Mouse (Mus musculus): ENCODE data around the gene Prss42. TPM values are rescaled to one million over a fixed set of nuclear protein-coding genes. Genes with fewer than 3 reads are reported as not detected.

Gene Prss42
- polyA plus RNA-seq, 1 experiment from 2014 or later = not detected

GRCm38 (mm10) chr9:110772336-110772735 lies 25.6 kb upstream of the Prss42 start:
- H3K9ac ChIP-seq = no peak overlapping the region
- 88% methylated on average over 10 of the region's 10 CpGs for WGBS

GRCm38 (mm10) chr9:110774403-110775268 lies 23.3 kb upstream of the Prss42 start:
- ATAC-seq (ENCODE audit: borderline replicate concordance, extremely low read depth, low FRiP score, low TSS enrichment) = peak; percentile 82
- Histone ChIP-seq H3K27ac (peak overlapping the region; percentile 89), H3K4me3 (no peak overlapping the region), H3K4me1 (peaks cover 40% of the 10 kb centered on the region), H3K36me3 (no peaks in the 10 kb centered on the region), H3K27me3 (no peaks in the 10 kb centered on the region), H3K9me3 (no peaks in the 10 kb centered on the region), H3K9ac (no peak overlapping the region), H3K4me2 (peak overlapping the region; percentile 41)
- WGBS = 44% methylated on average over 15 of the region's 15 CpGs

More at GRCm38 (mm10) chr9:110772336-110772735, 25.6 kb upstream of the Prss42 start:
- no peak overlapping the region for H3K4me3 ChIP-seq
- peaks cover 19% of the 10 kb centered on the region for H3K4me1 ChIP-seq
- H3K27ac ChIP-seq = no peak overlapping the region
- no peak overlapping the region for H3K4me2 ChIP-seq
- no peaks in the 10 kb centered on the region for H3K36me3 ChIP-seq
- no peak for ATAC-seq (ENCODE audit: borderline replicate concordance, extremely low read depth, low FRiP score, low TSS enrichment)
- H3K27me3 ChIP-seq = no peaks in the 10 kb centered on the region
- H3K9me3 ChIP-seq = no peaks in the 10 kb centered on the region

GRCm38 (mm10) chr9:110775269-110776022 lies 22.5 kb upstream of the Prss42 start:
- Histone ChIP-seq H3K27me3 (0 out of 2 replicates have a peak, but pooled peaks cover 2% of the 10 kb centered on the region), H3K4me1 (peaks cover 40% of the 10 kb centered on the region), H3K27ac (peak overlapping the region; percentile 89), H3K4me3 (no peak overlapping the region), H3K4me2 (peak overlapping the region; percentile 41), H3K9me3 (no peaks in the 10 kb centered on the region), H3K36me3 (no peaks in the 10 kb centered on the region), H3K9ac (peak overlapping the region; percentile 0; the same call in 1 of the 2 replicates)
- peak; percentile 82 for ATAC-seq (ENCODE audit: borderline replicate concordance, extremely low read depth, low FRiP score, low TSS enrichment)
- 47% methylated on average over 10 of the region's 10 CpGs for WGBS

GRCm38 (mm10) chr9:110778100-110778499 lies 19.9 kb upstream of the Prss42 start:
- peaks cover 59% of the 10 kb centered on the region for H3K4me1 ChIP-seq
- no peak overlapping the region; the same call in 1 of the 2 replicates for H3K27ac ChIP-seq
- H3K4me2 ChIP-seq = no peak overlapping the region
- 48% methylated on average over 1 of the region's 1 CpGs for WGBS
- no peak overlapping the region for H3K9ac ChIP-seq
- H3K36me3 ChIP-seq = no peaks in the 10 kb centered on the region
- no peak for ATAC-seq (ENCODE audit: borderline replicate concordance, extremely low read depth, low FRiP score, low TSS enrichment)
- 0 out of 2 replicates have a peak, but pooled peaks cover 4% of the 10 kb centered on the region for H3K27me3 ChIP-seq
- H3K4me3 ChIP-seq = no peak overlapping the region
- H3K9me3 ChIP-seq = no peaks in the 10 kb centered on the region

- H3K9me3 ChIP-seq = no peaks in the 10 kb centered on the region
- H3K4me2 ChIP-seq = no peak overlapping the region
- no peak overlapping the region for H3K9ac ChIP-seq
- H3K36me3 ChIP-seq = no peaks in the 10 kb centered on the region
- H3K4me1 ChIP-seq = peaks cover 59% of the 10 kb centered on the region
- 0 out of 2 replicates have a peak, but pooled peaks cover 4% of the 10 kb centered on the region for H3K27me3 ChIP-seq
- WGBS = 73% methylated on average over 7 of the region's 7 CpGs
- no peak overlapping the region for H3K4me3 ChIP-seq
- H3K27ac ChIP-seq = peak overlapping the region; percentile 33; the same call in 1 of the 2 replicates
- no peak for ATAC-seq (ENCODE audit: borderline replicate concordance, extremely low read depth, low FRiP score, low TSS enrichment)
These were observed 19.4 kb upstream of the Prss42 start for GRCm38 (mm10) chr9:110778559-110778958.

- Histone ChIP-seq H3K36me3 (no peaks in the 10 kb centered on the region), H3K27ac (peak overlapping the region; percentile 33; the same call in 1 of the 2 replicates), H3K9ac (no peak overlapping the region), H3K4me1 (peaks cover 57% of the 10 kb centered on the region), H3K9me3 (no peaks in the 10 kb centered on the region), H3K4me2 (no peak overlapping the region), H3K27me3 (0 out of 2 replicates have a peak, but pooled peaks cover 4% of the 10 kb centered on the region), H3K4me3 (no peak overlapping the region)
- no peak for ATAC-seq (ENCODE audit: borderline replicate concordance, extremely low read depth, low FRiP score, low TSS enrichment)
- WGBS = 53% methylated on average over 5 of the region's 5 CpGs
These were observed 18.6 kb upstream of the Prss42 start for GRCm38 (mm10) chr9:110779242-110779913.

- peak overlapping the region; percentile 47 for H3K4me3 ChIP-seq
- under 1% methylated on average over 43 of the region's 43 CpGs for WGBS
- 0 out of 2 replicates have a peak, but pooled peaks cover 4% of the 10 kb centered on the region for H3K27me3 ChIP-seq
- peak overlapping the region; percentile 67 for H3K27ac ChIP-seq
- peak overlapping the region; percentile 88 for H3K4me2 ChIP-seq
- no peaks in the 10 kb centered on the region for H3K36me3 ChIP-seq
- peak; percentile 92 for ATAC-seq (ENCODE audit: borderline replicate concordance, extremely low read depth, low FRiP score, low TSS enrichment)
- peaks cover 47% of the 10 kb centered on the region for H3K4me1 ChIP-seq
- H3K9ac ChIP-seq = peak overlapping the region; percentile 53
- no peaks in the 10 kb centered on the region for H3K9me3 ChIP-seq
These were observed 16.7 kb upstream of the Prss42 start for GRCm38 (mm10) chr9:110781256-110781721.

- Histone ChIP-seq H3K4me2 (peak overlapping the region; percentile 88), H3K36me3 (no peaks in the 10 kb centered on the region), H3K27me3 (0 out of 2 replicates have a peak, but pooled peaks cover 4% of the 10 kb centered on the region), H3K4me1 (peaks cover 47% of the 10 kb centered on the region), H3K4me3 (peak overlapping the region; percentile 47), H3K27ac (peak overlapping the region; percentile 67), H3K9me3 (no peaks in the 10 kb centered on the region), H3K9ac (peak overlapping the region; percentile 53)
- under 1% methylated on average over 23 of the region's 23 CpGs for WGBS
- peak; percentile 77 for ATAC-seq (ENCODE audit: borderline replicate concordance, extremely low read depth, low FRiP score, low TSS enrichment)
These were observed 16.2 kb upstream of the Prss42 start for GRCm38 (mm10) chr9:110781731-110782130.

GRCm38 (mm10) chr9:110783611-110784010 lies 14.4 kb upstream of the Prss42 start:
- no peaks in the 10 kb centered on the region for H3K36me3 ChIP-seq
- WGBS = 4% methylated on average over 1 of the region's 1 CpGs
- H3K4me1 ChIP-seq = peaks cover 29% of the 10 kb centered on the region
- H3K9me3 ChIP-seq = no peaks in the 10 kb centered on the region
- H3K27me3 ChIP-seq = 0 out of 2 replicates have a peak, but pooled peaks cover 4% of the 10 kb centered on the region
- H3K9ac ChIP-seq = no peak overlapping the region
- ATAC-seq (ENCODE audit: borderline replicate concordance, extremely low read depth, low FRiP score, low TSS enrichment) = no peak
- H3K4me3 ChIP-seq = no peak overlapping the region
- no peak overlapping the region for H3K4me2 ChIP-seq
- H3K27ac ChIP-seq = no peak overlapping the region

- Histone ChIP-seq H3K4me2 (no peak overlapping the region), H3K9me3 (no peaks in the 10 kb centered on the region), H3K4me1 (0 out of 2 replicates have a peak, but pooled peaks cover 2% of the 10 kb centered on the region), H3K4me3 (no peak overlapping the region), H3K27ac (no peak overlapping the region), H3K27me3 (no peaks in the 10 kb centered on the region), H3K36me3 (no peaks in the 10 kb centered on the region), H3K9ac (no peak overlapping the region)
- no peak for ATAC-seq (ENCODE audit: borderline replicate concordance, extremely low read depth, low FRiP score, low TSS enrichment)
- WGBS = 86% methylated on average over 3 of the region's 3 CpGs
These were observed 9.8 kb upstream of the Prss42 start for GRCm38 (mm10) chr9:110788169-110788568.

GRCm38 (mm10) chr9:110790462-110790861 lies 7.5 kb upstream of the Prss42 start:
- Histone ChIP-seq H3K4me1 (no peaks in the 10 kb centered on the region), H3K4me3 (no peak overlapping the region), H3K9me3 (no peaks in the 10 kb centered on the region), H3K9ac (no peak overlapping the region), H3K27ac (no peak overlapping the region), H3K4me2 (no peak overlapping the region), H3K27me3 (no peaks in the 10 kb centered on the region), H3K36me3 (no peaks in the 10 kb centered on the region)
- no peak for ATAC-seq (ENCODE audit: borderline replicate concordance, extremely low read depth, low FRiP score, low TSS enrichment)
- WGBS = 49% methylated on average over 4 of the region's 4 CpGs

Measured in lung, embryonic 15.5 days (tissue).